In genomic region chr10:67129531-67129930, GRCm38 (mm10) we compare ENCODE assay signal across 19 mouse cellular contexts. TPM values are rescaled to one million over a fixed set of nuclear protein-coding genes. Genes with fewer than 3 reads are reported as not detected.
DNase-seq lines count a peak whose midpoint lies in the region; ATAC-seq and TF ChIP-seq lines count a peak whose summit lies in the region.
"Had no signal": no experiment of that assay in that cellular context is flagged by ENCODE, and none has a peak within 500 bp of the region (broad histone marks: within the 10 kb centered on the region; RNA-seq: fewer than 3 reads in every experiment).

No protein-coding gene starts in this region.

- peak; percentile 26 for DNase-seq in adrenal gland, adult 2 months
- DNase-seq in adrenal gland, postnatal 14 days, result no peak
- no peak for DNase-seq in hindbrain, postnatal 0 days (ENCODE audit: low spot score)
- no peak for DNase-seq in hindbrain, embryonic 11.5 days (ENCODE audit: low spot score)
- DNase-seq in NIH3T3 (ENCODE audit: low read depth), result peak; percentile 20
- DNase-seq in cerebellum, adult 9-10 months, result peak; percentile 80
- no peak for DNase-seq in embryonic facial prominence, embryonic 10.5 days (ENCODE audit: low spot score)
- DNase-seq: retina, postnatal 1 day had no signal

- no peaks in the 10 kb centered on the region for H3K9me3 ChIP-seq in hindbrain, postnatal 0 days (ENCODE audit: low read length)
- no peaks in the 10 kb centered on the region for H3K9me3 ChIP-seq in hindbrain, embryonic 11.5 days (ENCODE audit: control insufficient read depth, low read length)
- H3K9me3 ChIP-seq in embryonic facial prominence, embryonic 10.5 days, result no peaks in the 10 kb centered on the region
- H3K9me3 ChIP-seq: embryonic facial prominence, embryonic 12.5 days; forebrain, embryonic 15.5 days; hindbrain, embryonic 13.5 days; intestine, embryonic 15.5 days; megakaryocyte, embryonic 14.5 days had no signal

- no peaks in the 10 kb centered on the region for H3K36me3 ChIP-seq in hindbrain, postnatal 0 days (ENCODE audit: insufficient read depth, low read length)
- H3K36me3 ChIP-seq in hindbrain, embryonic 11.5 days (ENCODE audit: control insufficient read depth, insufficient read depth, low read length), result no peaks in the 10 kb centered on the region
- no peaks in the 10 kb centered on the region for H3K36me3 ChIP-seq in embryonic facial prominence, embryonic 10.5 days (replicated peaks)
- H3K36me3 ChIP-seq: embryonic facial prominence, embryonic 12.5 days; forebrain, embryonic 15.5 days; hindbrain, embryonic 13.5 days; intestine, embryonic 15.5 days had no signal

- TF ChIP-seq CTCF in hindbrain, postnatal 0 days (IDR thresholded peaks at IDR 0.05; ENCODE audit: low read depth), result no peak

- H3K27me3 ChIP-seq in hindbrain, postnatal 0 days (ENCODE audit: insufficient read depth, low read length), result no peaks in the 10 kb centered on the region
- H3K27me3 ChIP-seq in hindbrain, embryonic 11.5 days (ENCODE audit: control insufficient read depth, insufficient read depth, low read length), result no peaks in the 10 kb centered on the region
- no peaks in the 10 kb centered on the region for H3K27me3 ChIP-seq in embryonic facial prominence, embryonic 10.5 days (replicated peaks; ENCODE audit: low read depth, poor library complexity, severe bottlenecking)
- H3K27me3 ChIP-seq: embryonic facial prominence, embryonic 12.5 days; forebrain, embryonic 15.5 days; hindbrain, embryonic 13.5 days; intestine, embryonic 15.5 days had no signal

- 0 out of 2 replicates have a peak, but pooled peaks cover 10% of the 10 kb centered on the region for H3K4me1 ChIP-seq in hindbrain, postnatal 0 days (ENCODE audit: insufficient read depth, low read length)
- no peaks in the 10 kb centered on the region for H3K4me1 ChIP-seq in hindbrain, embryonic 11.5 days (replicated peaks; ENCODE audit: control insufficient read depth, insufficient read depth, low read length)
- peaks cover 15% of the 10 kb centered on the region for H3K4me1 ChIP-seq in embryonic facial prominence, embryonic 10.5 days

- H3K4me2 ChIP-seq in hindbrain, postnatal 0 days (ENCODE audit: low read depth, low read length), result 0 out of 2 replicates have a peak overlapping the region, but pooled peaks have one; percentile 18
- no peak overlapping the region for H3K4me2 ChIP-seq in hindbrain, embryonic 11.5 days (replicated peaks; ENCODE audit: low read depth, low read length)
- H3K4me2 ChIP-seq: embryonic facial prominence, embryonic 12.5 days; forebrain, embryonic 15.5 days; hindbrain, embryonic 13.5 days; intestine, embryonic 15.5 days had no signal

- H3K9ac ChIP-seq in hindbrain, postnatal 0 days (replicated peaks; ENCODE audit: low read length), result no peak overlapping the region
- no peak overlapping the region for H3K9ac ChIP-seq in hindbrain, embryonic 11.5 days (ENCODE audit: low read depth, low read length)
- H3K9ac ChIP-seq: embryonic facial prominence, embryonic 12.5 days; forebrain, embryonic 15.5 days; hindbrain, embryonic 13.5 days; intestine, embryonic 15.5 days; liver, embryonic 14.5 days had no signal

- H3K4me3 ChIP-seq in hindbrain, postnatal 0 days (ENCODE audit: low read length), result no peak overlapping the region
- no peak overlapping the region for H3K4me3 ChIP-seq in hindbrain, embryonic 11.5 days (ENCODE audit: low read depth, low read length)
- no peak overlapping the region for H3K4me3 ChIP-seq in embryonic facial prominence, embryonic 10.5 days
- H3K4me3 ChIP-seq: embryonic facial prominence, embryonic 12.5 days; forebrain, embryonic 15.5 days; hindbrain, embryonic 13.5 days; intestine, embryonic 15.5 days; left cerebral cortex, adult 2 months; megakaryocyte, embryonic 14.5 days had no signal

- no peak overlapping the region for H3K27ac ChIP-seq in hindbrain, postnatal 0 days
- H3K27ac ChIP-seq in hindbrain, embryonic 11.5 days (ENCODE audit: low read depth, low read length), result no peak overlapping the region
- no peak overlapping the region for H3K27ac ChIP-seq in embryonic facial prominence, embryonic 10.5 days (replicated peaks)
- H3K27ac ChIP-seq: embryonic facial prominence, embryonic 12.5 days; forebrain, embryonic 15.5 days; hindbrain, embryonic 13.5 days; intestine, embryonic 15.5 days; left cerebral cortex, adult 2 months; liver, embryonic 14.5 days had no signal

- 31% methylated on average over 1 of the region's 1 CpGs for WGBS in hindbrain, postnatal 0 days
- WGBS in hindbrain, embryonic 11.5 days, result 72% methylated on average over 1 of the region's 1 CpGs
- 73% methylated on average over 1 of the region's 1 CpGs for WGBS in embryonic facial prominence, embryonic 10.5 days

- no peak for ATAC-seq in hindbrain, postnatal 0 days
- no peak for ATAC-seq in hindbrain, embryonic 11.5 days (ENCODE audit: low FRiP score)
- no peak for ATAC-seq in megakaryocyte-erythroid progenitor cell, adult 5-6 weeks (replicated peaks; ENCODE audit: low FRiP score, low TSS enrichment, poor library complexity, severe bottlenecking)
- ATAC-seq: forebrain, embryonic 15.5 days; intestine, embryonic 15.5 days; lung, postnatal 0 days; midbrain, embryonic 16.5 days had no signal

RNA-seq across cellular contexts. Expression of gene Reep3, which starts 32.8 kb away (rescaled TPM):
- 10 to 100 TPM; 42.5 to 44.6 TPM for total RNA-seq in adrenal gland, adult 2 months (2021)
- polyA plus RNA-seq in adrenal gland, adult 2 months (2012; rRNA removed), result 7.1 and 8.9 TPM in 2 replicates
- total RNA-seq in adrenal gland, postnatal 14 days (2021), result 47.1 and 48.2 TPM in 2 replicates
- 33.9 and 35.5 TPM in 2 replicates for total RNA-seq in hindbrain, postnatal 0 days (2014; rRNA removed)
- 36.2 and 37.5 TPM in 2 replicates for polyA plus RNA-seq in hindbrain, postnatal 0 days (2015; fragmentation: Nextera tagmentation; extraction: Ambion mirVana)
- polyA plus RNA-seq in hindbrain, embryonic 11.5 days (2014; fragmentation: Nextera tagmentation; extraction: Ambion mirVana), result 46.4 and 53.8 TPM in 2 replicates
- 23.7 and 24.6 TPM in 2 replicates for polyA plus RNA-seq in embryonic facial prominence, embryonic 10.5 days (2016; fragmentation: Nextera tagmentation; extraction: Ambion mirVana)
- total RNA-seq in megakaryocyte-erythroid progenitor cell, adult 5-6 weeks (2014; fragmentation: Nextera tagmentation), result 6.8 and 9.1 TPM in 2 replicates
- 3.6 and 6.3 TPM in 2 replicates for total RNA-seq in megakaryocyte-erythroid progenitor cell, adult 5-6 weeks (2017)
- total RNA-seq: MEL had no signal

RNA-seq across cellular contexts. Expression of gene Jmjd1c, which starts 33.6 kb away (rescaled TPM):
- 10 to 100 TPM; 45.0 to 53.7 TPM for total RNA-seq in adrenal gland, adult 2 months (2021)
- polyA plus RNA-seq in adrenal gland, adult 2 months (2012; rRNA removed), result 15.9 and 18.1 TPM in 2 replicates
- 56.4 and 61.4 TPM in 2 replicates for total RNA-seq in adrenal gland, postnatal 14 days (2021)
- total RNA-seq in hindbrain, postnatal 0 days (2014; rRNA removed), result 53.7 and 54.1 TPM in 2 replicates
- 45.4 and 45.6 TPM in 2 replicates for polyA plus RNA-seq in hindbrain, postnatal 0 days (2015; fragmentation: Nextera tagmentation; extraction: Ambion mirVana)
- 55.0 and 63.8 TPM in 2 replicates for polyA plus RNA-seq in hindbrain, embryonic 11.5 days (2014; fragmentation: Nextera tagmentation; extraction: Ambion mirVana)
- polyA plus RNA-seq in embryonic facial prominence, embryonic 10.5 days (2016; fragmentation: Nextera tagmentation; extraction: Ambion mirVana), result 33.1 and 34.9 TPM in 2 replicates
- total RNA-seq in megakaryocyte-erythroid progenitor cell, adult 5-6 weeks (2014; fragmentation: Nextera tagmentation), result 163 and 165 TPM in 2 replicates
- total RNA-seq in megakaryocyte-erythroid progenitor cell, adult 5-6 weeks (2017), result 109 and 163 TPM in 2 replicates

Comparison
In these comparisons a context has a peak if more than half of its experiments do, and no peak if none do; other contexts are left out.
1. DNase-seq: peak in adrenal gland, adult 2 months (single experiment), NIH3T3 (single experiment) and cerebellum, adult 9-10 months (single experiment); none in adrenal gland, postnatal 14 days (single experiment), hindbrain, postnatal 0 days (single experiment), hindbrain, embryonic 11.5 days (single experiment) and embryonic facial prominence, embryonic 10.5 days (single experiment).